Mouse (Mus musculus): Measurements from ENCODE around the gene Abcb11. TPM values are rescaled to one million over a fixed set of nuclear protein-coding genes. Genes with fewer than 3 reads are reported as not detected.
A peak's percentile ranks its signal among the peaks of the same experiment; 100 is the strongest.
"Not testable (repeated sequence)": the region's sequence is repeated elsewhere in the genome, so short reads cannot be mapped to it uniquely, and the experiment has no call there.

Abcb11 gene
- not detected for total RNA-seq (2021)
- long read RNA-seq, experiment 1: 0 reads
- long read RNA-seq, experiment 2: 0 reads

DNA sequence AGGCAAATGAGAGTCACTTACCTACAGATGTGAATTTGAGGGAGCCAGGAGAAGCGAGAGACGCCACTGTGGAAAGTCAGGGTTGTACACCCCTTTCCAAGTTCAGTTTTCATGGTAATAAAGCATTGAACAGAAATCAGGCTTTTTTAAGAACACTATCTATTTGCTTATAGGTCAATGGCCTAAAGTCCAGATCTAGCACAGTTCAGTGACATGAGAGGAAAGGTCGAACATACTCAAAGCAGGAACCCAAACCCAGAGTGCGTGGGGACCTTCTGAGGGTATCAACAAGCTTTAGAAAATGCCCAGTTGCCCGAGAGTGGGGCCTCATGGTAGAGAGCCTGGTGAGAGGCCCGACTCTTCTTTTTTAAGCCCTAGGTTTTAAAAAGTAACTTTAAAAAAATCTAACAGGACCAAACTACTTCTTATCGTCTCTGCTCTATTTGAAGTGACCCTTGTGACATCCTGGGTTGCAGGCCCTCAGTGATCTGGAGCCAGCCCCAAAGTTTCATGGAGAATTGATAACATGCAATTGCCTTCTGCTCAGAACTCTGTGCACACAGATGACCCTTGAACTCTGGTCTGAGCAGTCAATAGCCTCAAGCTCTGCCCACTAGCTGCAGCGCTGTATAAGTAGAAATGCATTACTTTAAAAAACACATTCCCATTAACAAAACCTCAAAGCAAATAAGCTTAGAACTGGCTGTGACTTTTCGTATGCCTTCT is at the start of gene Abcb11:
Gene Abcb11 (minus strand): TSS at position 121 of the 726 bp plus-strand sequence.
- no peak for DNase-seq (ENCODE audit: low spot score in 2 of 2)

DNA sequence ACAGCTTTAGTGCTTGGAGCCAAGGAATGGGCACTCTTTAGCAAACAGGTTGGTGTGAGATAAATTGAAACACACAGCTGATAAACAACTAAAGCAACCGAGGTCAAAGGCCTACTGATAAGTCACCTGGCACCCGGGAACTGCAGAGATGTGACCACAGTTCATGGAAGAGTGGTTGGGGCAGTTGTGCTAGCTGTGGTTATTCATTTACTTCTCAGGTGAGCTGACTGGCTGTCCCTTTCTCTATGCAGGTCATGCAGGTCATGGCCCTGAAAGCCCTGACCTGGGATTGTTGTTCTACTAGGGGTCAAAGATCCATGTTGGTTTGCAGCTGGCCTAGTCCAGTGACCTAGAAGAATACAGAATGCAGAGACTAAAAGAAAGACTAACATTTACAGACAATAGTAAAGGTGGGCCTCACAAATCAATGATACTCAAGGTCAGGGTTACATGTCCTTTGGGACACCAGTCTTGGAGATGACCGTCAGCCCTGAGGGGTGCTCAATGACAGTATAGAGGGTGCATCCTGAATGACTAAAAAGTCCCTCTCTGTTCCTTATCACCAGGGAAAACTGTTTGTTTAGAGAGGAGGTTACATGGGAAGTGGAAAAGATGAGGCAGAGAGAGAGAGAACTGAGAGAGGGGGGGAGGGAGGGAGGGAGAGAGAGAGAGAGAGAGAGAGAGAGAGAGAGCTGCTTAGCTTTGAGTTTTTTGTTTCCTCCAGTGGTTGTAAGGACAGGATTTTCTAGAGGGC is 43.9 kb upstream of the Abcb11 start:
- DNase-seq (ENCODE audit: low spot score in 2 of 2): no peak

DNA sequence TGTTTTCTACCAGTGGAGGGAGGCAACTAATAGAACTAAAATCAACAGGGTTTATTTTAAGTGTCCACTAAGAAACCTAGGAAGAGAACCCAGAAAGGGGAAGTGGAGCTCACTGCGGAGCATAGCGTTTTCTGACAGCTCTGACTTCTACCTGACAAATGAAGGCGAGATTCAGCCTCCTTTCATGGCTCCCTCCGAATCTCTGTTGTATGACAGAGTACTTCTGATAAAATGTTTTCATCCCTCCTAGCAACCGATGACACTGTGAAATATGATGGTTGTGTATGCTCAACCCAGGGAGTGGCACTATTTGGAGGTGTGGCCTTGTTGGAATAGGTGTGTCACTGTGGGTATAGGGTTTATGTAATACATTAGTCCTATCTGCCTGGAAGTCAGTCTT is 40.4 kb upstream of the Abcb11 start:
- DNase-seq (ENCODE audit: low spot score in 2 of 2): no peak

DNA sequence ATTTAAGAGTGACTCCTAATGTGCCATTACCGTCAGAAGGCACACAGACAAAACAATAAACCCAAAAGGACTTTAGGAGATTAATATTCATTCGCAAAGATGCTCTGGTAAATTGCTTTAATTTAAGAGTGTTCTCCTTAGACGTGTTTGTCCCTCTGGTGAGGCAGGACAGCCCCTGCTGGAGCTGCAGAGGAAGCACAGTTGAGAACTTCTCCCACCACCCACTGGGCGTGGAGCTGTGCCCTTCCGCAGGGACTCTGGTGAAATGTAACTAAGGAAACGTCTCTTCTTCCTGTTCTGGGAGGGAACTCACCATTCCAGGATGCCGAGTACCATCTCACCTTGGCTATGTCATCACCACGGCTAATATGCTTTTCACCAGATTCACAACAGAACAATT is 39.3 kb upstream of the Abcb11 start:
- no peak for DNase-seq (ENCODE audit: low spot score in 2 of 2)

DNA sequence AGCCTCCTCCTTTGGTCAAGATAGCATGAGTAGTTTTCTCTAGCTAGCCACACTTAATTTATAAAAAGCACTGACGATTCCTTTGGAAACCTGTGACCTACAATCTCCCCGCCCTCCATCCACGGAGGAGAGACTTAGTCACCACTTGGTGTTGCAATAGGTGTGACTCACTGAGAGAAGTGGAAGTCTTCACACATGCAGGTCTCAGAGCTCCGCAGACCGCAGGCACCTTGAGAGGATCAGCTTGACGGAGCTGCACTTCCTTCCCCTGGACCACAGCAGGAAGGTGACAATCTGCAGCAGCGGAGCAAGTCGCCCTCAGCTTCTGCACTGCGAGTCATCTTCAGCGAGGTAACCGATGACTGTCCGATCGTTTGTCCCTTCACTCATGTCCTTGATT is 37.9 kb upstream of the Abcb11 start, which contains the start of gene Dhrs9:
Gene Dhrs9 (plus strand): TSS at position 165 of the 400 bp plus-strand sequence.
- DNase-seq (ENCODE audit: low spot score in 2 of 2): peak; percentile 9 to 12

DNA sequence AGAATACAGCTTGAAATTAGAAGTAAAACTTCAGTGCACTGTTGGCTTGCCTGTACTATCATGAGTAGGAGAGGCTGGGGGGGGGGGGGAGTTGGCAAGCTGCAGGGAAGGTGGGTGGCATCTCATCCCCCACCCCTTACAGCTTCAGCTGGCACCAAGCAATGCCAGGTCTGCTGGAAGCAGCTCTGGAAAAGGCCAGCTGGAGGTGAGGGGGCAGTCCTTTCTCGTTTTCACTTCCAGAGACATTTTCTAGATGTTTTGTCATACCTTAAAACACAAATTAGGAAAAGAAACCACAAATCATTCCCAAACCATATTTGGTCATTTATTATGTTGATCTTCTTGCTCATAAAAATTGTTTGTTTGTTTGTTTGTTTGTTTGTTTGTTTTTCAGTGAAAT is 37.4 kb upstream of the Abcb11 start:
- peak in 1 of 2 experiments; percentile 13 for DNase-seq (ENCODE audit: low spot score in 2 of 2)

DNA sequence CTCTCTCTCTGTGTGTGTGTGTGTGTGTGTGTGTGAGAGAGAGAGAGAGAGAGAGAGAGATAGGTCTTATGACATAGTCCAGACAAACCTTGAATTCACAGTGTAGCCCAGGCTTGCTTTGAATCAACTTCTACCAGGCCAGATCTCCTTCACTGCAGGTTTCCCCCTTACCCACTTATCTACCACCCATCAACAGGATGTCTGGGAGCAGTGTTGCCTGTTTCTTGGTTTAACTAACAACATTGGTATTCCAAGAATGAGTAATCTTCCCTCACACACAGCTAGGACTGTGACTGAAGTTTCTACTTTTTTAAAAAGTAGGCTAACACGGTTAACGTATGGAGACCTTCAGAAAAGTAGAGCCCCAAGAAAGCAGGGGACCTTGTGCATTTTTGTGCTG is 34.4 kb upstream of the Abcb11 start:
- no peak for DNase-seq (ENCODE audit: low spot score in 2 of 2)

DNA sequence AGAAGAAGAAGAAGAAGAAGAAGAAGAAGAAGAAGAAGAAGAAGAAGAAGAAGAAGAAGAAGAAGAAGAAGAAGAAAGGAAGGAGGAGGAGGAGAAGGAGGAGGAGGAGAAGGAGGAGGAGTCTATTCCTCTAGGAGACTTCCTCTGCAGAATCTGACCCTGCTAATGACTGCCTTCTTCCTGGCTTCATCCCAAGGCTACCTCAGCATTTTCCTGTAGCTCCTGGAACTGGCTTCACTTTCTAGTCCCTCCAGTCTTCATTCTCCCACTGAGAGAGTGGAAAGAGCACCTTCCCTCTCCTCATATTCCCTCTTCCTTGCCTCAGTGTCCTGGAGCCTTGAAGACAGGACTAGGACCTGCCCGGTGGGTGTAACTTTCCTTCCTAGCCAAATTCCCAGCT is 22.9 kb upstream of the Abcb11 start:
- no peak for DNase-seq (ENCODE audit: low spot score in 2 of 2)

DNA sequence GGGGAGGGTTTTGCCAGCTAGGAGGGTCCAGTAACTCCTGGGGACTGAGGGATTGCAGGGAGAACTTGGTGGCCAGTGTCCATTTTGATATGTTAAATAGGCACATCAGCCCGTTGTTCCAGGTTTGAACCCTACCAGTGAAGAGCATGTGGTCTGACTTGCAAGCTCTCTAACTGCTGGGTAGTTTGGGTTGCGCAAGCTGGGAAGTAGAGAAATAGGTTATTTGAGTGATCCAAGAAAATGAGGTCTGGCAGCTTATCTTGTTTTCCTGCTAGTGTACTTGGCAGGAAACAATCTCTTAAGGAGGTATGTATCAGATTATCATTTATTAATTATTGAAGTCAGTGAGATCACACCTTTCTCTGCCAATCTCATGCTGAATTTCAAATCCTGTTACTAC is 22.4 kb upstream of the Abcb11 start:
- DNase-seq (ENCODE audit: low spot score in 2 of 2): no peak

DNA sequence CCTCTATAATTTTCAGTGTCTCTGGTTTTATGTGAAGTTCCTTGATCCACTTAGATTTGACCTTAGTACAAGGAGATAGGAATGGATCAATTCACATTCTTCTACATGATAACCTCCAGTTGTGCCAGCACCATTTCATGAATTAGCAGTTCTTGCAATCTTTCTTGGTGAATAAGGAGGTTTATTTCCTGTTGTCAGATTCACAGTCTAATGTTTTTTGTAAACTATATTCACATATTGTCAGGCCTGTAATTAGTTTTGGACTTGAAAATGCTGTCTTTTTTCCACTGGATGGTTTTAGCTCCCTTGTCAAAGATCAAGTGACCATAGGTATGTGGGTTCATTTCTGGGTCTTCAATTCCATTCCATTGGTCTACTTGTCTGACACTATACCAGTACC is 13.0 kb upstream of the Abcb11 start:
- DNase-seq (ENCODE audit: low spot score in 2 of 2): not testable (repeated sequence)

DNA sequence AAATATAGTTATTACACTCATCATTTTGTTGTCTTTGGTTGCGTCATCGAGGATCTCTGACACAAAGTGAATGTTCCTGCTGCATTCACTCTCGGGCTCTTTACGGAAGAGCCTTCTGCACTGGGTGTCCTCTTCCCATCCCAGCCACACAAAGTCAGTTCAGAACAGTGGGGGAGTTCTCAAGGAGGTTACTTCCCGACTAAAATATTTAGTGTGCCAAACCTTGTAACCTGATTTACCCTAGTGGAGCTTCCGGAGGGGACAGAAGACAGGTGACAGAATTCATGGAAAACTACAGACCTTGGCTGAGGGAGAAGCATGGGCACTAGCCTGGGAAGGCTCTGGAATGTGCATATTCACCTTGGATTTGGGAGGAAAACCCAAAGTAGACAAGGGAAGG is 910 bp downstream of the Abcb11 start:
- DNase-seq (ENCODE audit: low spot score in 2 of 2): no peak

DNA sequence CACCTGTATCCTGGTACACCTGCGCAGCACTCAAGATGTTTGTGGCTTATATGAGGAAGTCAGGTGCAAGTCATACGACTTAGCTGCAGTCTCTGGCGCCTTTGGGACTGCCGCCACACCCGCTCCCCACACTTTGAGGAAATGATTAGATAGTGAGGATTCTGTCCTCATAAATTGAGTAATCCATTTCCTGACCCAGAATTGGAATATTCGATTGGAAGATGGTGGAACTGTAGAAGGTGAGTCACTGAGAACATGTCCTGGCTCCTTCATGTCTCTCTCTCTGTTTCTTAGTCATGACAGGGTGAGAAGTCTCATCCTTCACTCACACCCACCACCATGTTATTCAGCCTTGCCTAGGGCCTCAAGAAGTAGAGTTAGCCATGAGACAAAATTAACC is 10.9 kb downstream of the Abcb11 start:
- DNase-seq (ENCODE audit: low spot score in 2 of 2): not testable (repeated sequence)

DNA sequence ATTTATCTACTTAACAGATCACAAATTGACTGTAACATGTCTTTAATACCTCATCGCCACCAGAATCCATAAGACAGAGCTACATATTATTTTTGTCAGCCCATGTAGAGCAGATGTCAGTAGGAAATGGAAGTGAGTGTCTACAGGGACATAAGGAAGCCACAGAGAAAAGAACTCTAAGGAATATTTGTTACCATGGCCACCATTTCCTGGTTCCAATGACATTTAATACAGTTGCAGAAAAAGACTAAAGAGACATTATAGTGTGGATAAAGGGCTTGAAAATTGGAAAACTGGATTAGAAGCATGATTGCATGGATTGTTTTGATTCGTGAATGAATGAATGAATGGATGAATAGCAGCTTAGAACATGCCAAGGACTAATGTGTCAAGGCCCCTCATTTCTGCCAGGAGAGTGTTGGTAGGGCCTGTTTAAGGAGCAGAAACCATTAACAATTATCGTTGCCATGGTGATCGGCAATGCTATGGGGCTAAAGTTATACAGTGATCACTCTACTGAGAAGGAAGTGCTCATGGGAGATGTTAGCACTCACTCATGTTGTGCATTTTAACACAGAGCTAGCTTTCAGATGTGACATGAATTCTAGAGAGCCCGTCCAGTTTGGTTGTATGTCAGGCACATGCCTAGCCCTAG is 13.8 kb downstream of the Abcb11 start:
- no peak for DNase-seq (ENCODE audit: low spot score in 2 of 2)

DNA sequence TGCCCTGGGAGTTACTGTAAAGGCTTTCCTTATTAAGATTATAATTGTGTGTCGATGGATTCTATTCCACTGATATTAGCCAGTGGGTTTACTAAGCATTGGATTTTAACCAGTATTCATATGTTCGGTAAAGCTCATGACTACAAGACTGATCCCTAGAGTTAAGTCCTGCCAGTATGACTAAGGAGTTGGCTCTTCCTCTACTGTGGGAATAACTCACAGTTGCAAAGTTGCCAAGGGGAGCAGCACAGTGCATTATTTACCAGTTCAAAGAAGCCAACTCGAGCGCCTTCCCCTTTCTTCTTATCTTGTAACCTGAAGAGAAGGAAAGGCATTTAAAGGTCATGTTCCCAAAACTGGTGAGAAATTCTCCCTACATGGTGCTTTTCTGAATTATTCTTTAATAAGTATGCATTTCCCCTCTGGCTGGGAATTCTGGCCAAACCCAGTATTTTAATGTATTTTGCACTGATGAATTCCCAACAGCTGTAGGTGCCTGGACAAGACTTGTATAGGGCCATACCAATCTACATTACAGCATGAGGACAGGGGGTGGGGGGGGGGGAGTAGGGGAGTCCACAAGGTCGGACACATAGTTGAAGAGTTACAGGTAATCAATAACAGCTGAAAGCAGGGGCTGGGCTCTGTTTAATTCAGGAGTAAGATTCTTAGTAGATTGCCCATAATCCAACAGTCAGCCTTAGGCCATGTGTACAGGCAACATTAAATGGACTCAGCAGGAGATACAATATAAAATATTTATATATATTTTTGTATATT is 17.3 kb downstream of the Abcb11 start:
- DNase-seq (ENCODE audit: low spot score in 2 of 2): no peak

DNA sequence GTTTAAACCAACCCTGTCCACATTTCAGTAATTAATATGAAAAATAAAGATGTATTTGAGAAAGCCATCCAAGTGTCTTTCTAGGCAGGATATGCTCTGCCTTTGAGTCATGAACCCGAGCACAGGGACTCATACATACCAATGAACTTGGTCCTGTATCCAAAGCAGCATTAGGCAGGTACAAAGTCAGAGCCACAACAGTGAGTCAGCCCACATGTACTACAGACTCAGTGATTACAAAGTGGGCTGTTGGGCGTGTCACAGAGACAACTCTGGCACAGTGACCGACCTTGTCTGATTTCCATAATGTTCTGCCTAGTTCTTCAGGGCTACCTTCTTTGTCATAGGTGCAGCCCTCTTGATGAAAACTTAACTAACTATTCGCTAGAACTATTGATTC is 19.4 kb downstream of the Abcb11 start:
- DNase-seq (ENCODE audit: low spot score in 2 of 2): no peak

DNA sequence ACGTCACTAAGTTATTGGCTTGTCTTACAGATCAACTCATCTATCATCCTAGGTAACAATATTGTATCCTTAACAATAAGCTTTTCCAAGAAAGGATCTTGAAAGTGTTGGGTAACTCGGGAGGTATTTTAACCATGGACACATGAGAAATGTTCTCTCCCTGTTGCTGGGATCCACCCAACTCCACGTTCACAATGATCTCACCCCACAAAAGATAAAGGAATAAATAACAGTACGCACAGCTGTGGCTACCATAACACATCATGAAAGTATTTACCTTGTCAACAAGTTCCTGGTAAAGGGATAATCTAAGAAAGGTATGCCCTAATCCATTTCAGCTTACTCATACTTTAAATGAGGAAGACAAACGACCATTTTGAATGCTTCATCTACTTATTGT is 21.0 kb downstream of the Abcb11 start:
- no peak for DNase-seq (ENCODE audit: low spot score in 2 of 2)

DNA sequence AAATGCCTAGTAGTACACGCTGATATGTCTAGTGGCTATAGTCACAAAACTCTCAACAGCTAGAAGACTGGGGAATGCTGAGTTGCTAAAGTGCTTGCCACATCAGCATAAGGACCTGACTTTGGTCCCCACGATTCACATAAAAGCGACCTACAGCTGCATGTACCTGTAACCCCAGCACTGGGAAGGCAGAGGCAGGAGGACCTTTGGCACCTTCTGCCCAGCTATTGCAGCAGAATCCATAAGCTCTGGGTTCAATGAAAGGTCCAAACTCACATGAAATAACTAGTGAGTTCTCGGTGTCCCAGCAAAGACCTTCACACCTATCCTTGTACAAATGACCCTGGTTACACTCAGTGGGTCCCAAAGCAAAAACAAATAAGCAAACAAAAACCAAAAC is 31.1 kb downstream of the Abcb11 start:
- no peak for DNase-seq (ENCODE audit: low spot score in 2 of 2)

DNA sequence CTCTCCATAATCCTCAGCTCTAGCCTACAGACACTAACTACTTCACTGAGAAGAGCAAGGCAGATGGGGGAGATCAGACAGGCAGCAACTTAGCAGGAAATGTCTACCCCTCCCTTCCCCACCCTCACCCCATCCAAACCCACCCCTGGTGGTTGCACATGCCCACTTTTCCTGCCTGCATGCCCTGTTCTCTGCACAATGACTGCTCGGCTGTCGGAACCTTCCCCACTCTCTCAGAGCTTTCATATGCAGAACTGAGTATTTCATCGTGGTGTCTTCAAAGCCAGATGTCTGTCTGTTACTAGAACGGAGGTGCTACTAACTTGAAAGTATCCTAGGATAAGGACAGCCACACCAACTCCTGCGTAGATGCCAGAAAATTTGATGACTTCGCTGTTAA is 34.3 kb downstream of the Abcb11 start:
- DNase-seq (ENCODE audit: low spot score in 2 of 2): no peak

DNA sequence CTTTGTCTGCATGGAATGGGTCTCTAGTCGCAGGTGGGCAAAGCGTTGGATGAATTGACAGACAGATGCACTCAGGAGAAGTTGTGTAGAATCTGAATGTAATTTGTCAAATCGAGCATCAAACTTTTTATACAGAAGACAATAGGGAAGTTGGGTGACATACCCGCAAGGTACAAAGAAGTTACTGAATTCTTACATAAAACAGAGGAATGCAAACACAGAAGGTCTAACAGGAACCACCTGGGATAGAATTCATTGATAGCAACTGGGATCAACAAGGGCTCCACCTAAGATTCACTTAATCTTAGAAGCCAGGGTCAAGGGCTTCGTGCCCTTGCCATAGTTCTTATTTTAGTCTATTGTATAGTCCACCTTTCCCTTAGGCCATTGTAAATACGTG is 41.8 kb downstream of the Abcb11 start:
- not testable (repeated sequence) for DNase-seq (ENCODE audit: low spot score in 2 of 2)

DNA sequence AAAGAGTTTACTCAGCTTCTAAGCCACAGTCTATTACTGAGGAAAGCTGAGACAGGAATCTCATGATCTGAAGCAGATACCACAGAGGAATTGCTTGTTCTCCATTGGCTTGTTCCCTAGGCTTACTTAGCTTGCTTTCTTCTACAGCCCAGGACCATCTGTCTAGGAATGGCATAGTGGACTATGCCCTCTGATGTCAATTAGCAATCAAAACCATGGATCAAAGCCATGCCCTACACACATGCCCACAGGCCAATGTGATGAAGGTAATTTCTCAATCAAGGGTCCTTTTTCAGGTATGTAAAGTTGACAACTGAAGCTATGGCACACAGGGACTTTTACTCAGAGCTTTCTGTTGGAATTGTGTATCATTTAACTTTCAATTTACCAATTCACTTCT is 47.9 kb downstream of the Abcb11 start:
- DNase-seq (ENCODE audit: low spot score in 2 of 2): no peak

DNA sequence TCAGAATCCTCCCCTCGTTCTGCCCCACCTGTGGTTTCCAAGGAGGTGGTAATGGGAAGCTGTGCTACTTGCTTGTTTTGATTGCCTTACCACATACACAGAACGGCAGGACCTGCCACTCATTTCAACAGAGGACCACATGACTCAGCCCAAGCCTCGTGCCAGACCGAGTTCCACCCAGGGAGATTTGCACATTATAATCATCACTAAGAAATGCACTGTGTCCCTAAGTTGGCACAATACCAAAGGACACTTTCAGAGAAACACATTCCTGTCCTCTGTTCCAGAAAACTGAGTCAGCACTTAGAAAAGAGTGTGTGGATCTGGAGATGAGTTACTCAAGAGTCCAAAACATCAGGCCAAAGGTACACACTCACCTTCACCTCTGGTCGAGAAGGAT is 53.4 kb downstream of the Abcb11 start:
- no peak for DNase-seq (ENCODE audit: low spot score in 2 of 2)

All from left cerebral cortex, adult 18-20 months (tissue).